Mouse (Mus musculus): ENCODE measurements around the gene F13a1. TPM values are rescaled to one million over a fixed set of nuclear protein-coding genes. Genes with fewer than 3 reads are reported as not detected.

Gene F13a1
- polyA plus RNA-seq, 1 experiment = 30.0 TPM

GRCm38 (mm10) chr13:36999210-36999705, 50.8 kb downstream of the F13a1 start:
- TF ChIP-seq CTCF (IDR thresholded peaks at IDR 0.05; ENCODE audit: control insufficient read depth, insufficient read depth, low read length) = no peak
- no peak for TF ChIP-seq POLR2A (IDR thresholded peaks at IDR 0.05; ENCODE audit: borderline replicate concordance, control insufficient read depth, low read depth, low read length)
- WGBS = 83% methylated on average over 6 of the region's 6 CpGs

GRCm38 (mm10) chr13:36993593-36993992, 56.5 kb downstream of the F13a1 start:
- TF ChIP-seq POLR2A (IDR thresholded peaks at IDR 0.05; ENCODE audit: borderline replicate concordance, control insufficient read depth, low read depth, low read length) = no peak
- Histone ChIP-seq H3K4me3 (replicated peaks; ENCODE audit: control insufficient read depth, low read depth, low read length) (no peak overlapping the region), H3K4me1 (ENCODE audit: control insufficient read depth, insufficient read depth, low read length) (no peaks in the 10 kb centered on the region), H3K27ac (ENCODE audit: control insufficient read depth, insufficient read depth, low read depth, low read length, poor library complexity) (no peak overlapping the region)
- 87% methylated on average over 5 of the region's 5 CpGs for WGBS

More at GRCm38 (mm10) chr13:36999210-36999705, 50.8 kb downstream of the F13a1 start:
- Histone ChIP-seq H3K4me3 (replicated peaks; ENCODE audit: control insufficient read depth, low read depth, low read length) (no peak overlapping the region), H3K27ac (ENCODE audit: control insufficient read depth, insufficient read depth, low read depth, low read length, poor library complexity) (no peak overlapping the region), H3K4me1 (ENCODE audit: control insufficient read depth, insufficient read depth, low read length) (no peaks in the 10 kb centered on the region)

GRCm38 (mm10) chr13:36988392-36988791, 61.7 kb downstream of the F13a1 start:
- 43% methylated on average over 4 of the region's 4 CpGs for WGBS
- Histone ChIP-seq H3K27ac (ENCODE audit: control insufficient read depth, insufficient read depth, low read depth, low read length, poor library complexity) (no peak overlapping the region), H3K4me1 (ENCODE audit: control insufficient read depth, insufficient read depth, low read length) (no peaks in the 10 kb centered on the region; the same call in 1 of the 2 replicates), H3K4me3 (replicated peaks; ENCODE audit: control insufficient read depth, low read depth, low read length) (no peak overlapping the region)
- TF ChIP-seq CTCF (IDR thresholded peaks at IDR 0.05; ENCODE audit: control insufficient read depth, insufficient read depth, low read length) (no peak), POLR2A (IDR thresholded peaks at IDR 0.05; ENCODE audit: borderline replicate concordance, control insufficient read depth, low read depth, low read length) (no peak)

- H3K27ac ChIP-seq (ENCODE audit: control insufficient read depth, insufficient read depth, low read depth, low read length, poor library complexity) = no peak overlapping the region
- no peak overlapping the region for H3K4me3 ChIP-seq (replicated peaks; ENCODE audit: control insufficient read depth, low read depth, low read length)
- WGBS = 24% methylated on average over 2 of the region's 2 CpGs
- H3K4me1 ChIP-seq (ENCODE audit: control insufficient read depth, insufficient read depth, low read length) = no peaks in the 10 kb centered on the region; the same call in 1 of the 2 replicates
- no peak for TF ChIP-seq CTCF (IDR thresholded peaks at IDR 0.05; ENCODE audit: control insufficient read depth, insufficient read depth, low read length)
- no peak for TF ChIP-seq POLR2A (IDR thresholded peaks at IDR 0.05; ENCODE audit: borderline replicate concordance, control insufficient read depth, low read depth, low read length)
Measured at GRCm38 (mm10) chr13:36973016-36973415, 77.0 kb downstream of the F13a1 start.

GRCm38 (mm10) chr13:36972226-36972625, 77.8 kb downstream of the F13a1 start:
- 86% methylated on average over 3 of the region's 3 CpGs for WGBS
- H3K4me1 ChIP-seq (ENCODE audit: control insufficient read depth, insufficient read depth, low read length) = no peaks in the 10 kb centered on the region; the same call in 1 of the 2 replicates
- H3K27ac ChIP-seq (ENCODE audit: control insufficient read depth, insufficient read depth, low read depth, low read length, poor library complexity) = no peak overlapping the region
- no peak overlapping the region for H3K4me3 ChIP-seq (replicated peaks; ENCODE audit: control insufficient read depth, low read depth, low read length)
- TF ChIP-seq CTCF (IDR thresholded peaks at IDR 0.05; ENCODE audit: control insufficient read depth, insufficient read depth, low read length) (no peak), POLR2A (IDR thresholded peaks at IDR 0.05; ENCODE audit: borderline replicate concordance, control insufficient read depth, low read depth, low read length) (no peak)

GRCm38 (mm10) chr13:36962926-36963325, 87.1 kb downstream of the F13a1 start:
- H3K4me3 ChIP-seq (replicated peaks; ENCODE audit: control insufficient read depth, low read depth, low read length) = no peak overlapping the region
- no peak overlapping the region for H3K27ac ChIP-seq (ENCODE audit: control insufficient read depth, insufficient read depth, low read depth, low read length, poor library complexity)
- no peaks in the 10 kb centered on the region; the same call in 1 of the 2 replicates for H3K4me1 ChIP-seq (ENCODE audit: control insufficient read depth, insufficient read depth, low read length)
- TF ChIP-seq CTCF (IDR thresholded peaks at IDR 0.05; ENCODE audit: control insufficient read depth, insufficient read depth, low read length) (no peak), POLR2A (IDR thresholded peaks at IDR 0.05; ENCODE audit: borderline replicate concordance, control insufficient read depth, low read depth, low read length) (no peak)

GRCm38 (mm10) chr13:36958996-36959395, 91.0 kb downstream of the F13a1 start:
- Histone ChIP-seq H3K4me3 (replicated peaks; ENCODE audit: control insufficient read depth, low read depth, low read length) (no peak overlapping the region), H3K4me1 (ENCODE audit: control insufficient read depth, insufficient read depth, low read length) (no peaks in the 10 kb centered on the region; the same call in 1 of the 2 replicates), H3K27ac (ENCODE audit: control insufficient read depth, insufficient read depth, low read depth, low read length, poor library complexity) (no peak overlapping the region)
- 13% methylated on average over 3 of the region's 3 CpGs for WGBS
- no peak for TF ChIP-seq CTCF (IDR thresholded peaks at IDR 0.05; ENCODE audit: control insufficient read depth, insufficient read depth, low read length)
- no peak for TF ChIP-seq POLR2A (IDR thresholded peaks at IDR 0.05; ENCODE audit: borderline replicate concordance, control insufficient read depth, low read depth, low read length)

- no peaks in the 10 kb centered on the region; the same call in 1 of the 2 replicates for H3K4me1 ChIP-seq (ENCODE audit: control insufficient read depth, insufficient read depth, low read length)
- H3K4me3 ChIP-seq (replicated peaks; ENCODE audit: control insufficient read depth, low read depth, low read length) = no peak overlapping the region
- no peak overlapping the region for H3K27ac ChIP-seq (ENCODE audit: control insufficient read depth, insufficient read depth, low read depth, low read length, poor library complexity)
- no peak for TF ChIP-seq POLR2A (IDR thresholded peaks at IDR 0.05; ENCODE audit: borderline replicate concordance, control insufficient read depth, low read depth, low read length)
- no peak for TF ChIP-seq CTCF (IDR thresholded peaks at IDR 0.05; ENCODE audit: control insufficient read depth, insufficient read depth, low read length)
- 80% methylated on average over 3 of the region's 3 CpGs for WGBS
Measured at GRCm38 (mm10) chr13:36954937-36955336, 95.1 kb downstream of the F13a1 start.

- no peak for TF ChIP-seq POLR2A (IDR thresholded peaks at IDR 0.05; ENCODE audit: borderline replicate concordance, control insufficient read depth, low read depth, low read length)
- no peaks in the 10 kb centered on the region; the same call in 1 of the 2 replicates for H3K4me1 ChIP-seq (ENCODE audit: control insufficient read depth, insufficient read depth, low read length)
- H3K4me3 ChIP-seq (replicated peaks; ENCODE audit: control insufficient read depth, low read depth, low read length) = no peak overlapping the region
- no peak overlapping the region for H3K27ac ChIP-seq (ENCODE audit: control insufficient read depth, insufficient read depth, low read depth, low read length, poor library complexity)
Measured at GRCm38 (mm10) chr13:36953676-36954075, 96.4 kb downstream of the F13a1 start.
